Mouse (Mus musculus) liver, embryonic 14.5 days (tissue): ENCODE data around the gene Disc1.

Source experiments
- CTCF ChIP-seq: IDR thresholded peaks from 2 replicates; pipeline ENCODE4 v1.5.1; 2016; ENCODE audit warnings: antibody characterized with exemption, low read depth, control low read depth
- EP300 ChIP-seq: IDR thresholded peaks from 2 replicates; pipeline ENCODE4 v1.6.1; 2016; ENCODE audit warnings: antibody characterized with exemption, low read depth

- no peak for TF ChIP-seq EP300
- TF ChIP-seq CTCF, result no peak
Measured at GRCm38 (mm10) chr8:125309985-125310384, 256.0 kb downstream of the Disc1 start.
